Mouse (Mus musculus): ENCODE data around the gene Psme2.

Psme2 gene

GRCm38 (mm10) chr14:55592226-55592625 lies 1.3 kb upstream of the Psme2 start:
- no peak for DNase-seq

GRCm38 (mm10) chr14:55591331-55591891 lies 498 bp upstream of the Psme2 start, which contains the start of gene Rnf31:
Gene Rnf31, plus strand, starts transcription at chr14:55591708.
- DNase-seq = peak; percentile 88

GRCm38 (mm10) chr14:55589771-55590448 lies 1.0 kb downstream of the Psme2 start:
- DNase-seq = no peak

- no peak for DNase-seq
These were observed 1.6 kb downstream of the Psme2 start for GRCm38 (mm10) chr14:55589271-55589670.

- DNase-seq = no peak
These were observed 4.8 kb downstream of the Psme2 start for GRCm38 (mm10) chr14:55586149-55586548.

- DNase-seq = peak; percentile 30
These were observed 5.3 kb downstream of the Psme2 start for GRCm38 (mm10) chr14:55585566-55585960.

- peak; percentile 46 for DNase-seq
These were observed 6.0 kb downstream of the Psme2 start, which contains the start of gene Emc9 for GRCm38 (mm10) chr14:55584702-55585565. Gene Emc9, minus strand, starts transcription at chr14:55585302.

- no peak for DNase-seq
These were observed 6.6 kb downstream of the Psme2 start for GRCm38 (mm10) chr14:55584303-55584701.

- DNase-seq = no peak
These were observed 8.8 kb downstream of the Psme2 start for GRCm38 (mm10) chr14:55581981-55582681.

GRCm38 (mm10) chr14:55580731-55581130 lies 10.2 kb downstream of the Psme2 start:
- no peak for DNase-seq

GRCm38 (mm10) chr14:55579511-55580496 lies 11.1 kb downstream of the Psme2 start:
- DNase-seq = no peak

GRCm38 (mm10) chr14:55578668-55579269 lies 12.1 kb downstream of the Psme2 start:
- no peak for DNase-seq

- peak; percentile 91 for DNase-seq
These were observed 12.8 kb downstream of the Psme2 start, which contains the start of gene Psme1 for GRCm38 (mm10) chr14:55577871-55578667. Gene Psme1, plus strand, starts transcription at chr14:55578123.

GRCm38 (mm10) chr14:55576376-55576775 lies 14.5 kb downstream of the Psme2 start:
- no peak for DNase-seq

- no peak for DNase-seq
These were observed 15.2 kb downstream of the Psme2 start for GRCm38 (mm10) chr14:55575711-55576110.

GRCm38 (mm10) chr14:55575302-55575701 lies 15.6 kb downstream of the Psme2 start, which contains the start of gene Fitm1:
Gene Fitm1, plus strand, starts transcription at chr14:55575617.
- DNase-seq = no peak

- no peak for DNase-seq
These were observed 19.2 kb downstream of the Psme2 start for GRCm38 (mm10) chr14:55571760-55572159.

- DNase-seq = no peak
These were observed 20.3 kb downstream of the Psme2 start for GRCm38 (mm10) chr14:55570588-55570987.

GRCm38 (mm10) chr14:55567496-55567895 lies 23.4 kb downstream of the Psme2 start:
- DNase-seq = no peak

GRCm38 (mm10) chr14:55565748-55566147 lies 25.2 kb downstream of the Psme2 start:
- DNase-seq = no peak
